Mouse (Mus musculus): Measurements from ENCODE around the gene Ak6.
A peak's percentile ranks its signal among the peaks of the same experiment; 100 is the strongest.

Gene Ak6

GRCm38 (mm10) chr13:100650550-100651438 lies at the start of gene Ak6, which contains the start of gene Rad17:
Gene Ak6 (plus strand): TSS chr13:100650979.
Gene Rad17 (minus strand): TSS chr13:100651051.
- peak; percentile 97 for DNase-seq (ENCODE audit: low read depth, low spot score)

GRCm38 (mm10) chr13:100601034-100601433 lies 49.7 kb upstream of the Ak6 start:
- no peak for DNase-seq (ENCODE audit: low read depth, low spot score)

- no peak for DNase-seq (ENCODE audit: low read depth, low spot score)
Observed at GRCm38 (mm10) chr13:100602239-100602902, 48.4 kb upstream of the Ak6 start.

- DNase-seq (ENCODE audit: low read depth, low spot score), result no peak
Observed at GRCm38 (mm10) chr13:100603031-100603737, 47.6 kb upstream of the Ak6 start.

- no peak for DNase-seq (ENCODE audit: low read depth, low spot score)
Observed at GRCm38 (mm10) chr13:100603738-100604095, 47.1 kb upstream of the Ak6 start.

GRCm38 (mm10) chr13:100605845-100606244 lies 44.9 kb upstream of the Ak6 start:
- DNase-seq (ENCODE audit: low read depth, low spot score), result no peak

- no peak for DNase-seq (ENCODE audit: low read depth, low spot score)
Observed at GRCm38 (mm10) chr13:100607756-100608155, 43.0 kb upstream of the Ak6 start.

- no peak for DNase-seq (ENCODE audit: low read depth, low spot score)
Observed at GRCm38 (mm10) chr13:100611266-100611665, 39.5 kb upstream of the Ak6 start.

GRCm38 (mm10) chr13:100612251-100612650 lies 38.5 kb upstream of the Ak6 start:
- peak; percentile 81 for DNase-seq (ENCODE audit: low read depth, low spot score)

GRCm38 (mm10) chr13:100612903-100613302 lies 37.9 kb upstream of the Ak6 start:
- DNase-seq (ENCODE audit: low read depth, low spot score), result no peak

- DNase-seq (ENCODE audit: low read depth, low spot score), result peak; percentile 81
Observed at GRCm38 (mm10) chr13:100616181-100617087, 34.3 kb upstream of the Ak6 start, which contains the start of gene Marveld2. Gene Marveld2 (minus strand): TSS chr13:100616971.

GRCm38 (mm10) chr13:100617583-100617982 lies 33.2 kb upstream of the Ak6 start:
- peak; percentile 12 for DNase-seq (ENCODE audit: low read depth, low spot score)

GRCm38 (mm10) chr13:100622241-100622640 lies 28.5 kb upstream of the Ak6 start:
- DNase-seq (ENCODE audit: low read depth, low spot score), result no peak

GRCm38 (mm10) chr13:100634106-100634691 lies 16.6 kb upstream of the Ak6 start:
- DNase-seq (ENCODE audit: low read depth, low spot score), result no peak

GRCm38 (mm10) chr13:100642471-100643209 lies 8.1 kb upstream of the Ak6 start:
- DNase-seq (ENCODE audit: low read depth, low spot score), result no peak

GRCm38 (mm10) chr13:100648223-100648622 lies 2.6 kb upstream of the Ak6 start:
- DNase-seq (ENCODE audit: low read depth, low spot score), result no peak

GRCm38 (mm10) chr13:100651439-100652186 lies 834 bp downstream of the Ak6 start, which contains the start of gene Taf9:
Gene Taf9 (plus strand): TSS chr13:100651579.
- DNase-seq (ENCODE audit: low read depth, low spot score), result no peak

- DNase-seq (ENCODE audit: low read depth, low spot score), result no peak
Observed at GRCm38 (mm10) chr13:100658091-100658490, 7.3 kb downstream of the Ak6 start.

- DNase-seq (ENCODE audit: low read depth, low spot score), result peak; percentile 85
Observed at GRCm38 (mm10) chr13:100659864-100660456, 9.2 kb downstream of the Ak6 start.

All from brain, adult 2 months (tissue).